Mouse (Mus musculus) MEL (cell line): ENCODE measurements around the gene Spi1. TPM values are rescaled to one million over a fixed set of nuclear protein-coding genes. Genes with fewer than 3 reads are reported as not detected.

Experiments used
- DNase-seq: peaks from one replicate; pipeline ENCODE4 v3.0.0; 2011; ENCODE audit warnings: low read depth, low spot score
- H3K27ac ChIP-seq: 2 replicates; pipeline ENCODE4 v1.5.1; 2012; ENCODE audit warnings: low read depth, mild to moderate bottlenecking, control low read depth, low read length, moderate library complexity; ENCODE audit not compliant: control insufficient read depth
- H3K27me3 ChIP-seq, 2 experiments: fragments of 150-350 bp in 1 of 2; sonication (generic) in 1 of 2; 2 replicates each; pipeline ENCODE4 v1.6.1; 2012; ENCODE audit warnings: low read length in 2 of 2, mild to moderate bottlenecking in 2 of 2, improper control_type of control experiment in 1 of 2, moderate library complexity in 1 of 2; ENCODE audit not compliant: insufficient read depth in 2 of 2, control insufficient read depth in 1 of 2
- H3K36me3 ChIP-seq, 2 experiments: 2 replicates each; pipeline ENCODE4 v1.6.1; 2012 to 2014; ENCODE audit warnings: low read length in 2 of 2, improper control_type of control experiment in 1 of 2, inconsistent platforms in 1 of 2, mild to moderate bottlenecking in 1 of 2; ENCODE audit not compliant: insufficient read depth in 2 of 2, control insufficient read depth in 1 of 2
- H3K4me1 ChIP-seq, 2 experiments: fragments of 150-350 bp in 1 of 2; sonication (generic) in 1 of 2; 2 replicates each; pipeline ENCODE4 v1.6.1; 2012; ENCODE audit warnings: low read length in 2 of 2, improper control_type of control experiment in 1 of 2, mild to moderate bottlenecking in 1 of 2; ENCODE audit not compliant: insufficient read depth in 2 of 2, control insufficient read depth in 1 of 2
- H3K4me3 ChIP-seq, 2 experiments: fragments of 150-350 bp in 1 of 2; sonication (generic) in 1 of 2; 2 replicates each; pipeline ENCODE4 v1.5.1; 2012; ENCODE audit warnings: low read depth in 2 of 2, low read length in 2 of 2, mild to moderate bottlenecking in 2 of 2, moderate library complexity in 2 of 2, control low read depth in 1 of 2, improper control_type of control experiment in 1 of 2; ENCODE audit not compliant: control insufficient read depth in 1 of 2, insufficient read depth in 1 of 2
- H3K79me2 ChIP-seq: 2 replicates; pipeline ENCODE4 v1.6.1; 2012; ENCODE audit warnings: mild to moderate bottlenecking, low read length, moderate library complexity; ENCODE audit not compliant: control insufficient read depth, poor library complexity, insufficient read depth
- H3K9ac ChIP-seq: 2 replicates; pipeline ENCODE4 v1.6.1; 2012; ENCODE audit warnings: low read depth, mild to moderate bottlenecking, control low read depth, low read length, moderate library complexity; ENCODE audit not compliant: control insufficient read depth, poor library complexity, severe bottlenecking
- H3K9me3 ChIP-seq: fragments of 150-350 bp; sonication (generic); replicated peaks from 2 replicates; pipeline ENCODE4 v1.6.1; 2012; ENCODE audit warnings: mild to moderate bottlenecking, low read length, improper control_type of control experiment, moderate library complexity; ENCODE audit not compliant: insufficient read depth
- BHLHE40 ChIP-seq: IDR thresholded peaks from 2 replicates; pipeline ENCODE4 v1.6.1; 2012; ENCODE audit warnings: low read depth, mild to moderate bottlenecking, inconsistent platforms, low read length, improper control_type of control experiment, borderline replicate concordance
- CHD1 ChIP-seq: IDR thresholded peaks from 2 replicates; pipeline ENCODE4 v1.6.1; 2012; ENCODE audit warnings: low read depth, mild to moderate bottlenecking, inconsistent platforms, low read length, improper control_type of control experiment
- CHD2 ChIP-seq: IDR thresholded peaks from 2 replicates; pipeline ENCODE4 v1.6.1; 2011; ENCODE audit warnings: low read length, improper control_type of control experiment
- EP300 ChIP-seq, 2 experiments: IDR thresholded peaks; 2 replicates each; pipeline ENCODE4 v1.6.1; 2011; ENCODE audit warnings: improper control_type of control experiment in 2 of 2, low read length in 2 of 2, low read depth in 1 of 2, mild to moderate bottlenecking in 1 of 2
- GATA1 ChIP-seq: IDR thresholded peaks from 2 replicates; pipeline ENCODE4 v1.6.1; 2011; ENCODE audit warnings: low read depth, low read length, improper control_type of control experiment
- HCFC1 ChIP-seq: IDR thresholded peaks from 2 replicates; pipeline ENCODE4 v1.6.1; 2012; ENCODE audit warnings: low read depth, mild to moderate bottlenecking, inconsistent platforms, low read length, improper control_type of control experiment, moderate library complexity
- MAFK ChIP-seq: IDR thresholded peaks from 2 replicates; pipeline ENCODE4 v1.6.1; 2011; ENCODE audit warnings: low read depth, mild to moderate bottlenecking, low read length, improper control_type of control experiment, borderline replicate concordance
- MAX ChIP-seq: IDR thresholded peaks from 2 replicates; pipeline ENCODE4 v1.6.1; 2011; ENCODE audit warnings: low read length, improper control_type of control experiment
- MAZ ChIP-seq: IDR thresholded peaks from 2 replicates; pipeline ENCODE4 v1.6.1; 2012; ENCODE audit warnings: low read depth, mild to moderate bottlenecking, inconsistent platforms, low read length, improper control_type of control experiment
- MEF2A ChIP-seq: IDR thresholded peaks from 2 replicates; pipeline ENCODE4 v1.6.1; 2014; ENCODE audit warnings: low read depth, mild to moderate bottlenecking, inconsistent platforms, low read length, improper control_type of control experiment; ENCODE audit not compliant: poor library complexity, insufficient replicate concordance, severe bottlenecking; ENCODE audit errors: extremely low read depth
- MYB ChIP-seq: IDR thresholded peaks from 2 replicates; pipeline ENCODE4 v1.6.1; 2011; ENCODE audit warnings: mild to moderate bottlenecking, low read depth, low read length, improper control_type of control experiment
- MYC ChIP-seq: IDR thresholded peaks from 2 replicates; pipeline ENCODE4 v1.6.1; 2011; ENCODE audit warnings: low read depth, mild to moderate bottlenecking, low read length, improper control_type of control experiment, moderate library complexity
- POLR2A ChIP-seq, 2 experiments: IDR thresholded peaks; 2 replicates each; pipeline ENCODE4 v1.6.1; 2011 to 2012; ENCODE audit warnings: low read length in 2 of 2, mild to moderate bottlenecking in 2 of 2, control low read depth in 1 of 2, improper control_type of control experiment in 1 of 2, low read depth in 1 of 2, moderate library complexity in 1 of 2; ENCODE audit not compliant: control insufficient read depth in 1 of 2, insufficient read depth in 1 of 2, poor library complexity in 1 of 2
- POLR2AphosphoS2 ChIP-seq: IDR thresholded peaks from 2 replicates; pipeline ENCODE4 v1.6.1; 2011; ENCODE audit warnings: low read length, improper control_type of control experiment
- RAD21 ChIP-seq: IDR thresholded peaks from 2 replicates; pipeline ENCODE4 v1.6.1; 2011; ENCODE audit warnings: mild to moderate bottlenecking, low read depth, low read length, improper control_type of control experiment
- SIN3A ChIP-seq: IDR thresholded peaks from 2 replicates; pipeline ENCODE4 v1.6.1; 2012; ENCODE audit warnings: low read length, improper control_type of control experiment, inconsistent platforms
- SMC3 ChIP-seq: IDR thresholded peaks from 2 replicates; pipeline ENCODE4 v1.6.1; 2011; ENCODE audit warnings: low read depth, low read length, improper control_type of control experiment
- TAL1 ChIP-seq: IDR thresholded peaks from 2 replicates; pipeline ENCODE4 v1.6.1; 2012; ENCODE audit warnings: mild to moderate bottlenecking, inconsistent platforms, low read length, moderate library complexity, mixed read lengths
- TCF12 ChIP-seq: IDR thresholded peaks from 2 replicates; pipeline ENCODE4 v1.6.1; 2014; ENCODE audit warnings: low read depth, mild to moderate bottlenecking, inconsistent platforms, low read length, improper control_type of control experiment, moderate library complexity
- ZMIZ1 ChIP-seq: IDR thresholded peaks from 2 replicates; pipeline ENCODE4 v1.6.1; 2012; ENCODE audit warnings: low read depth, mild to moderate bottlenecking, inconsistent platforms, low read length, improper control_type of control experiment, moderate library complexity
- ZNF384 ChIP-seq: IDR thresholded peaks from 2 replicates; pipeline ENCODE4 v1.6.1; 2012; ENCODE audit warnings: low read depth, mild to moderate bottlenecking, inconsistent platforms, low read length, improper control_type of control experiment
- polyA plus RNA-seq, 2 experiments: library from polyadenylated mRNA; stranded (reverse) in 1 of 2; unstranded in 1 of 2; fragments of >175 nt in 1 of 2; fragments of >200 nt in 1 of 2; gene quantifications; 2 replicates each; pipeline versions ENCODE4 v1.2.1 to v1.2.4; 2012; ENCODE audit warnings: low replicate concordance in 2 of 2, low read depth in 1 of 2; ENCODE audit not compliant: insufficient read length in 2 of 2, insufficient read depth in 1 of 2, missing spikeins in 1 of 2
- total RNA-seq: library from RNA; depleted of rRNA; stranded (reverse); fragments of 300-350 nt; gene quantifications from 2 replicates; pipeline ENCODE4 v1.2.3, GENCODE M21; 2012

The Spi1 gene
- total and polyA plus RNA-seq, 3 experiments, result 95.9 to 142 (median 129) TPM

DNA sequence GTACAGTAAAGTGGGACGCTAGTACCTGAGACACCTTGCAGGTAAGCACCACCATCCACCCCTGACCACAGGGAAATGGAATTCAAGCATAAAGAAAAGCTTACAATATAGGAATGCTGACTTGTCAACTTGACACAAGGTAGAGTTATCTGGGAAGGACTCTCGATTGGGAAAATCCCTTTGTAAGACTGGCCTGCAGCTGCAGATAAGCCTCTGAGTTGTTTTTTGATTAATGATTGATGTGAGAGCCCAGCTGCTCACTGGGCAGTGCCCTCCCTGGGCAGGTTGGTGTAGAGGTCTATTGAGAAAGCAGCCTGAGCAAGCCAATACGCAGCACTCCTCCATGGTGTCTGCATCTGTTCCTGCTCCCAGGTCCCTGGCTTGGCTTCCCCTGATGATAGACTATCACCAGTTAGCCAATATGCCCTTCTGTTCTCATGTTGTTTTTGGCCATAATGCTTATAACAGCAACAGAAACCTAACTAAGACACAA, 70.7 kb downstream of the Spi1 start:
- H3K36me3 ChIP-seq, result peaks cover 0 to 18% of the 10 kb centered on the region in 2 experiments; a peak in 2 of 4 replicates
- no peaks in the 10 kb centered on the region for H3K9me3 ChIP-seq
- H3K9ac ChIP-seq, result no peak overlapping the region
- no peaks in the 10 kb centered on the region for H3K4me1 ChIP-seq
- no peaks in the 10 kb centered on the region for H3K27me3 ChIP-seq
- TF ChIP-seq MAZ, result no peak
- TF ChIP-seq POLR2A (IDR thresholded peaks at IDR 0.05; ENCODE audit: control insufficient read depth in 1 of 2, insufficient read depth in 1 of 2, low read depth in 1 of 2, low read length in 2 of 2, poor library complexity in 1 of 2), result no peak
- TF ChIP-seq ZMIZ1, result no peak
- no peak for TF ChIP-seq MAX
- no peak for TF ChIP-seq CHD1
- no peak for TF ChIP-seq SIN3A
- TF ChIP-seq, all 39 proteins: peak for 0
- Histone ChIP-seq H3K4me3 (no peak overlapping the region), H3K79me2 (no peaks in the 10 kb centered on the region), H3K27ac (no peak overlapping the region)
- DNase-seq, result no peak

- H3K9ac ChIP-seq, result no peak overlapping the region
- H3K36me3 ChIP-seq, result peaks cover 0 to 17% of the 10 kb centered on the region in 2 experiments; a peak in 2 of 4 replicates
- H3K79me2 ChIP-seq, result no peaks in the 10 kb centered on the region
- no peaks in the 10 kb centered on the region for H3K4me1 ChIP-seq
- H3K27ac ChIP-seq, result no peak overlapping the region
- H3K9me3 ChIP-seq, result no peaks in the 10 kb centered on the region
- H3K4me3 ChIP-seq, result no peak overlapping the region
- TF ChIP-seq CHD2, result no peak
- TF ChIP-seq GATA1, result no peak
- no peak for TF ChIP-seq POLR2AphosphoS2
- no peak for TF ChIP-seq EP300 (IDR thresholded peaks at IDR 0.05; ENCODE audit: low read depth in 1 of 2, low read length in 2 of 2)
- no peak for TF ChIP-seq MAX
- TF ChIP-seq SMC3, result no peak
- no peak for TF ChIP-seq MYB
- no peak for TF ChIP-seq MEF2A
- no peak for TF ChIP-seq MYC
- TF ChIP-seq TCF12, result no peak
- TF ChIP-seq HCFC1, result no peak
- no peak for TF ChIP-seq ZNF384
- TF ChIP-seq TAL1, result no peak
- no peak for TF ChIP-seq MAFK
- no peak for TF ChIP-seq BHLHE40
- no peak for TF ChIP-seq RAD21
- TF ChIP-seq CHD1, result no peak
- H3K27me3 ChIP-seq, result no peaks in the 10 kb centered on the region
- no peak for DNase-seq
Observed at GRCm38 (mm10) chr2:91154091-91154490, 71.9 kb downstream of the Spi1 start.
